Mouse (Mus musculus) liver, embryonic 13.5 days (tissue): Measurements from ENCODE around the gene Itih3. TPM values are rescaled to one million over a fixed set of nuclear protein-coding genes. Genes with fewer than 3 reads are reported as not detected.

ENCODE experiments used
- ATAC-seq: fragments of 200-750 bp; cut with Nextera tagmentation; 2 replicates; pipeline ENCODE4 v1.8.0; 2017; ENCODE audit warnings: low read depth, mild to moderate bottlenecking, moderate number of reproducible peaks, moderate library complexity
- DNase-seq: peaks from one replicate; pipeline ENCODE4 v3.0.0; 2022
- H3K27ac ChIP-seq: fragments of 300-500 bp; sonication (generic); 2 replicates; pipeline ENCODE4 v1.5.1; 2015; ENCODE audit warnings: moderate library complexity, mild to moderate bottlenecking, inconsistent platforms
- H3K27me3 ChIP-seq: fragments of 300-500 bp; sonication (generic); 2 replicates; pipeline ENCODE4 v1.6.1; 2015; ENCODE audit warnings: mild to moderate bottlenecking, inconsistent platforms
- H3K36me3 ChIP-seq: fragments of 300-500 bp; sonication (generic); 2 replicates; pipeline ENCODE4 v1.6.1; 2015; ENCODE audit warnings: mild to moderate bottlenecking, inconsistent platforms
- H3K4me1 ChIP-seq: fragments of 300-500 bp; sonication (generic); replicated peaks from 2 replicates; pipeline ENCODE4 v1.6.1; 2015; ENCODE audit warnings: inconsistent platforms
- H3K4me2 ChIP-seq: fragments of 300-500 bp; sonication (generic); 2 replicates; pipeline ENCODE4 v1.6.1; 2015; ENCODE audit warnings: inconsistent platforms, mild to moderate bottlenecking, moderate library complexity
- H3K4me3 ChIP-seq: fragments of 300-500 bp; sonication (generic); replicated peaks from 2 replicates; pipeline ENCODE4 v1.5.1; 2015; ENCODE audit warnings: mild to moderate bottlenecking, inconsistent platforms
- H3K9ac ChIP-seq: fragments of 300-500 bp; sonication (generic); 2 replicates; pipeline ENCODE4 v1.6.1; 2015; ENCODE audit warnings: mild to moderate bottlenecking, inconsistent platforms
- H3K9me3 ChIP-seq: fragments of 300-500 bp; sonication (generic); replicated peaks from 2 replicates; pipeline ENCODE4 v1.6.1; 2016; ENCODE audit warnings: inconsistent platforms
- WGBS: fragments of 180-500 bp; shearing (Covaris S2); methylation state at CpG from one replicate; pipeline ENCODE4 v1.1.7; 2015; ENCODE audit not compliant: insufficient replicate concordance; 5-methylcytosine and 5-hydroxymethylcytosine counted together
- polyA plus RNA-seq: library from polyadenylated mRNA; unstranded; fragments of >200 nt; fragmentation: Nextera tagmentation; extraction: Ambion mirVana; gene quantifications from 2 replicates; pipeline ENCODE4 v1.2.1, GENCODE M21; 2015

Gene Itih3
- polyA plus RNA-seq, 1 experiment from 2014 or later, result 114 TPM

DNA sequence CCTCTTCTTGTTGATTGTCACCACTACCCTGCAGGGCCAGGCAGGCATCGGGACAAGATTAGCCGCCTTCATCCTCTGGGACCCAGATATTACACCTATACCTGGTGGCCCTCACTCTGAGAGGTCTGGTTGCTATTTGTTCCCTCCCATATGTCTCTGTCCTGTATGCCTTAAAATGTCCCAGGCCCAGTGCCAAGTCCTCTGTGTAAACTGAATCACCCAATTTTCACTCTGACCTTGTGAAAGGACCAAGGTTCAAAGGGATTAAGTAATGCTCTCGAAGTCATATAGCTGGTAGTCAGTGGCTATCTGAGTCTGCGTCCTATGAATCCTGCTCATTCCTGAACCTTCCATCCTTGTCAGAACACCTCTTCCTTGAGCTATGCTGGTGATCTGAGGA lies 6.8 kb upstream of the Itih3 start:
- no peak for DNase-seq
- Histone ChIP-seq H3K4me2 (no peak overlapping the region), H3K36me3 (no peaks in the 10 kb centered on the region), H3K27ac (peak overlapping the region; percentile 32; the same call in 1 of the 2 replicates), H3K27me3 (no peaks in the 10 kb centered on the region), H3K9ac (no peak overlapping the region), H3K4me3 (no peak overlapping the region), H3K9me3 (no peaks in the 10 kb centered on the region), H3K4me1 (peaks cover 7% of the 10 kb centered on the region)
- WGBS, result 65% methylated on average over 4 of the region's 4 CpGs
- peak; percentile 41; the same call in 1 of the 2 replicates for ATAC-seq

DNA sequence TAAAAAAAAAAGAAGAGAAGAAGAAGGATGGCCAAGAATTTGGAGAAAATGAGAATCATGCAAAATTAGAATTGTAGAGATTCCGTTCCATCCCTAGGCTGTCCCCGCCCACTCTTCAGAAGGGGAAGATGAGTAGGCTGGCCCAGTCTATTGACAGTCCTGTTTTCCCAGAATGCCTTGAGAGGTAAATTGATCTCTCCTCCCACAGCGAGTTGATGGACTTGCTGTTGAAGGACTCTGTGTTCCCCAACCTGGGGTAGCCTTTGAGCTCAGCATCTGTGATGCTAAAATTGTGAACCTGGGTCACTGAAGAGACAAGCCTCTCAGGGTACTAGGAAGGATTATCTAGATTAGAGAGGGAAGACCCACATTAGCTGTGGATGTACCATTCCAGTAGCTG lies 1.9 kb upstream of the Itih3 start:
- Histone ChIP-seq H3K4me1 (peaks cover 11% of the 10 kb centered on the region), H3K9me3 (no peaks in the 10 kb centered on the region), H3K4me2 (no peak overlapping the region), H3K27ac (no peak overlapping the region), H3K9ac (no peak overlapping the region), H3K27me3 (no peaks in the 10 kb centered on the region), H3K36me3 (no peaks in the 10 kb centered on the region), H3K4me3 (no peak overlapping the region)
- 75% methylated on average over 3 of the region's 3 CpGs for WGBS
- DNase-seq (no peak), ATAC-seq (no peak)

DNA sequence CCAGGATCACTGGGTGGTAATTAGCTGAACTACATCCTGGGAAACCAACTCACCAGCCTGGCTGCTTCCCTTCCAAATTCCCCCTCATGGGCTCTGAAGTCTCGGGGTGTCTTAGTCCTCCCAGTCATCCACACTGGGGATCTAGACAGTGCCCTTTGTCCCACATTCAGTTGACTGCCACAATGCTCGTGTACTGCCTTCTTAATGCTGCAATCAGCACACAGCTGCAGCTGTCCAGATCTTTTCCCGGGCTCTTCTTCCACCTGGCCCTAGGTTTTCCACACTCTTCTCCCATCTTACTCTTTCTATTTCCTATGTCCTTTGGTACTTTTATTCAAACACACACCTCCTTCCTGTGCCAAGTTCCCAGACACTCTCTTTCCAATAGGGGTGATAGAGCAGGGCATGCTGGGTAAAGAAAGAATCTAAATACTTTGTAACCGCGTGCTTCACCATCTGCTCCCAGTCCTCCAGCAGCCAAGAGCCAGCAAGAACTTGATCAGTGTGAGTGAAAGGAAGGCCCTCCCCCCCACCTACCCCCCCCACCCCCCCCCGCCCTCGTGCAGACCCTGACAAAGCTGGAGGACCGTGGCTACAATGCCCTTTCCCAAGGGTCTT lies 1.4 kb downstream of the Itih3 start:
- Histone ChIP-seq H3K27ac (no peak overlapping the region), H3K27me3 (no peaks in the 10 kb centered on the region), H3K9ac (no peak overlapping the region), H3K4me2 (peak overlapping the region; percentile 43), H3K36me3 (0 out of 2 replicates have a peak, but pooled peaks cover 4% of the 10 kb centered on the region), H3K4me3 (peak overlapping the region; percentile 32; the same call in 1 of the 2 replicates), H3K9me3 (no peaks in the 10 kb centered on the region), H3K4me1 (0 out of 2 replicates have a peak, but pooled peaks cover 10% of the 10 kb centered on the region)
- ATAC-seq (no peak), DNase-seq (no peak)
- whole genome bisulfite sequencing, result 50% methylated on average over 8 of the region's 8 CpGs

DNA sequence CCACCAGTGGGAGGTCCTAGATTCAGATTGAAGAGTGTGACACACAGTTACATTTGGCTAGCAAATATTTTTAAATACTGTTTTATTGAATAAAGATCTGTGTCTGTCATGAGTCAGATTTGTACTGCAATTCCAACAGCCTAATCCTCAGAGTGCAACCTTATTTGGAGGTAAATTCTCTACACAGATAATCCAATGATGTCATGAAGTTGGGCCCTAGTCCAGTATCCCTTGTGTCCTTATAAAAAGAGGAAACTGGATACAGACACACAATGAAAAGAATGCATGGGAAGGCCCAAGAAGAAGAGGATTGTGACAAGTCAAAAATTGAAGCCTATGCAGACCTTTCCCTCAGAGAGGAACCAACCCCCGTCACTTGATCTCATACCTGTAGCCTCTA lies 7.0 kb downstream of the Itih3 start:
- H3K4me2 ChIP-seq, result no peak overlapping the region
- no peaks in the 10 kb centered on the region for H3K9me3 ChIP-seq
- 0 out of 2 replicates have a peak, but pooled peaks cover 4% of the 10 kb centered on the region for H3K36me3 ChIP-seq
- WGBS, result 58% methylated on average over 1 of the region's 1 CpGs
- H3K27ac ChIP-seq, result no peak overlapping the region
- DNase-seq, result no peak
- ATAC-seq, result no peak
- no peak overlapping the region for H3K9ac ChIP-seq
- 0 out of 2 replicates have a peak, but pooled peaks cover 3% of the 10 kb centered on the region for H3K4me1 ChIP-seq
- no peaks in the 10 kb centered on the region for H3K27me3 ChIP-seq
- no peak overlapping the region for H3K4me3 ChIP-seq

DNA sequence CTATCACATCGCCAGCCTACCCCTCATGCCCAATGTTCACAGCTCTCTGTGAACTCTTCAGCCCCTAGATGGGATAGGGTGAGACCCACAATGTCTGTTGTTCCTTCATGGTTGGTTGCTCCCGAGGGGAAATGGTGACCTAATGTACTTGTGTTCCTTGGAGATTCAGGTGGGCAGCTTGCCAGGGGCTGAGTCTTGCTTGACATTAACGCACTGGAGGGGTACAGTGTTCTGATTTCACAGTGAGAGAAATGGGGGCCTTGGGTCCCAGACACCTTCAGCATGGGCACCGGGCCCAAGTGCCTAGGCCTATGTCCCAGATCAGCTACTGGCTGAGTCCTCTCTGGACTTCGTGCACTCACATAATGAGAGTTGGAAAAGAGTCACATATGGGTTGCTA lies 10.2 kb downstream of the Itih3 start:
- H3K4me1 ChIP-seq, result peaks cover 2% of the 10 kb centered on the region
- no peak overlapping the region for H3K27ac ChIP-seq
- no peak overlapping the region for H3K4me2 ChIP-seq
- H3K9me3 ChIP-seq, result no peaks in the 10 kb centered on the region
- ATAC-seq (no peak), DNase-seq (no peak)
- H3K36me3 ChIP-seq, result no peaks in the 10 kb centered on the region
- 64% methylated on average over 5 of the region's 5 CpGs for WGBS
- no peak overlapping the region for H3K4me3 ChIP-seq
- no peak overlapping the region for H3K9ac ChIP-seq
- H3K27me3 ChIP-seq, result no peaks in the 10 kb centered on the region

DNA sequence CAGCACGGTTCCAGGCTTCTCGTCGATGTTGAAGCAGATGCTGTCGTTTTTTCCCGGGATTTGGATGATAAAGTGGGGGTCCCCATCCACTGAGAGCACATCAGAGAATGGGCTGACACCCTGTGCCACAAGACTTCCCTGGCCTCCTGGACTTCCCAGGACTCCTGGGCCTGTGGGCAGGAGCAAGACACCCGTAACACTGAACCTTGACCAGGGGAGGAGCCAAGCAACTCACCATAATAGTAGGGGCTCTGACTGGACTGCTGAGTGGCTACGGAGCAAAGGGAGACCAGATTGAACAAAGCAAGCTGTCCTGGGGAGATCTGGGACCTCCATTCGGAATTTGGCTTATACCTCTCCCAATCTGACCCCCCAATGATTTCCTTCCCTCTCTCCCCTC lies 10.9 kb downstream of the Itih3 start:
- WGBS, result 70% methylated on average over 8 of the region's 8 CpGs
- Histone ChIP-seq H3K36me3 (no peaks in the 10 kb centered on the region), H3K4me3 (no peak overlapping the region), H3K4me1 (peaks cover 10% of the 10 kb centered on the region), H3K27ac (no peak overlapping the region), H3K9ac (no peak overlapping the region), H3K4me2 (no peak overlapping the region), H3K9me3 (no peaks in the 10 kb centered on the region), H3K27me3 (no peaks in the 10 kb centered on the region)
- ATAC-seq (no peak), DNase-seq (no peak)

DNA sequence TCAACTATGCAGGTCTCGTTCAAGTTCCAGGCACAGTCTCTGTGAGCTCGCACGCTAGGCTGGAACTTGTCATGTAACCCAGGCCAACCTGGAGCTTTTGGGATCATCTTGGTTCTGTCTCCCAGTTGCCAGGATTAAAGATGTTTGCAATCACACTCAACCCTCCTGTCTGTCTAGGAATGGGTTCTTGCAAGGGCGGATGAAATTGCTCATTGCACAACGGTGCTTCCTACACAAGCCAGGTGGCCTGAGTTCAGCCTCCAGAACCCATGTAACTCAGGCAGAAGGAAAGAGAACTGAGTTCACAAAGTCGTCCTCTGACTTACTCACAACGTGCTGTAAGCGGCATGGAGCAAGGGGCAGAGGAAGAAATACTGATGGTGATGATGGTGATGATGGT lies 12.4 kb downstream of the Itih3 start:
- H3K27me3 ChIP-seq, result no peaks in the 10 kb centered on the region
- ATAC-seq, result no peak
- H3K36me3 ChIP-seq, result no peaks in the 10 kb centered on the region
- H3K9me3 ChIP-seq, result no peaks in the 10 kb centered on the region
- H3K4me2 ChIP-seq, result no peak overlapping the region
- no peak for DNase-seq
- no peak overlapping the region for H3K27ac ChIP-seq
- 73% methylated on average over 8 of the region's 8 CpGs for WGBS
- H3K4me3 ChIP-seq, result no peak overlapping the region
- peaks cover 13% of the 10 kb centered on the region for H3K4me1 ChIP-seq
- H3K9ac ChIP-seq, result no peak overlapping the region

DNA sequence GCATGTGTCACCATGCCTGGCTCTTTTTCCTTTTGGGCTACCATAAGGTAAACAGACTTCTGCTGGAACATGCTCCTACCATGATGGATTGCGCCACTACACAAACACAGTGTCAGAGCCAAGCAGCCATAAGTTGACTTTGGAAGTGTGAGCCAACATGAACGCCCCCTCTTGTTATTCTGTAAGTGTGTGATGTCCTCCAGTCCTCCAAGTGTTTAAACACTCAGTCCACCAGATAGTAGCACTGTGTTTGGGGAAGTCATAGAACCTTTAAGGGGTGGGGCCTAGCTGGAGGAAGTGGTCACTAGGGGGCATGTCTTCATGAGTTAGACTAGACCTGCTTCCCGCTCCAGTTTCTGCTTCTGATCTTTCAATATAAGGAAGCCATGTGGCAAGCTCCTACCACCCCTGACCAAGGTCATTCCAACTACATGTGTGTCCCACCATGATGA lies 15.7 kb downstream of the Itih3 start:
- H3K4me2 ChIP-seq, result no peak overlapping the region
- H3K9me3 ChIP-seq, result no peaks in the 10 kb centered on the region
- H3K4me3 ChIP-seq, result no peak overlapping the region
- no peaks in the 10 kb centered on the region for H3K27me3 ChIP-seq
- peak overlapping the region; percentile 3; the same call in 1 of the 2 replicates for H3K27ac ChIP-seq
- ATAC-seq (peak; percentile 63), DNase-seq (no peak)
- 44% methylated on average over 3 of the region's 3 CpGs for WGBS
- H3K36me3 ChIP-seq, result no peaks in the 10 kb centered on the region
- H3K9ac ChIP-seq, result no peak overlapping the region
- H3K4me1 ChIP-seq, result peaks cover 13% of the 10 kb centered on the region

DNA sequence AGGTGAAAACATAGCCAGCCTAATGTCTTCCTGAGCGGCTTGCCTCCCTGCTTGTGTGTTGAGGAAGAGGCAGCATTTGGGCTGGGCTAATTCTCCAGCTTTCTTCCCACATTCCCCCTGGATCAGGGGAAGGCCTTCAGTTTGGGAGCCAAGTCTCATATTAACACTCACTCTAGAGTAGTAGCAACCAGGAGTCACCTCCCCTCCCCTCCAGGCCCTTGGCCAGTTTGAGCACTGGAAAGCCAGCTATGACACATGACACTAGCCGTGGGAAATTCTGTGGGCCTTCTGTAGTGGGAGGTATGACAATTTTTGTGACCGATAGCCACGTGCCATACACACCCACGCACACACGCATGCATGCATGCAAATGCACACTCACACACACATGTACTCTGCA lies 17.6 kb downstream of the Itih3 start:
- DNase-seq (no peak), ATAC-seq (no peak)
- H3K4me3 ChIP-seq, result no peak overlapping the region
- no peaks in the 10 kb centered on the region for H3K27me3 ChIP-seq
- peaks cover 13% of the 10 kb centered on the region for H3K4me1 ChIP-seq
- 62% methylated on average over 6 of the region's 6 CpGs for WGBS
- no peaks in the 10 kb centered on the region for H3K36me3 ChIP-seq
- no peak overlapping the region for H3K9ac ChIP-seq
- no peak overlapping the region for H3K4me2 ChIP-seq
- no peak overlapping the region for H3K27ac ChIP-seq
- H3K9me3 ChIP-seq, result no peaks in the 10 kb centered on the region

DNA sequence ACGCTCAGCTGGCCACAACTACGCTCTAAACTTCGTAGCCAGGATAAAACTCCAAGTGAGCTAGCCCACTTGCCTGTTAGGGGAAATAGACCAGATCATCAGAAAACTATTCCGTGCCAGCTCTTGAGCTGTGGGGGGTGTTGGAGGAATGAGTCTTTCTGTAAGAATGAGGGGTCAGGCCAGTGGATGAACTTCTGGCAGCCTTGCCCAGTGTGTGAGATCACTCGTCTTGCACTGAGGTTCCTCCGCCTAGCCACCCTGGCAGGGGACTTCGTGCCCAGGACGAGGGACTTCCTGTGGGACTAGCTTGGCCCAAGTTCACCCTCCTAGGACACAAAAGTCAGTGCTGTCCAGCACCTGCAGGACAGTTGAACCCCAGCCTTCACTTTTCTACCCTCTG lies 19.3 kb downstream of the Itih3 start:
- H3K4me1 ChIP-seq, result peaks cover 13% of the 10 kb centered on the region
- 63% methylated on average over 8 of the region's 8 CpGs for WGBS
- no peak overlapping the region for H3K27ac ChIP-seq
- DNase-seq (no peak), ATAC-seq (no peak)
- no peaks in the 10 kb centered on the region for H3K9me3 ChIP-seq
- no peak overlapping the region for H3K4me2 ChIP-seq
- H3K9ac ChIP-seq, result no peak overlapping the region
- no peak overlapping the region for H3K4me3 ChIP-seq
- no peaks in the 10 kb centered on the region for H3K27me3 ChIP-seq
- no peaks in the 10 kb centered on the region for H3K36me3 ChIP-seq

DNA sequence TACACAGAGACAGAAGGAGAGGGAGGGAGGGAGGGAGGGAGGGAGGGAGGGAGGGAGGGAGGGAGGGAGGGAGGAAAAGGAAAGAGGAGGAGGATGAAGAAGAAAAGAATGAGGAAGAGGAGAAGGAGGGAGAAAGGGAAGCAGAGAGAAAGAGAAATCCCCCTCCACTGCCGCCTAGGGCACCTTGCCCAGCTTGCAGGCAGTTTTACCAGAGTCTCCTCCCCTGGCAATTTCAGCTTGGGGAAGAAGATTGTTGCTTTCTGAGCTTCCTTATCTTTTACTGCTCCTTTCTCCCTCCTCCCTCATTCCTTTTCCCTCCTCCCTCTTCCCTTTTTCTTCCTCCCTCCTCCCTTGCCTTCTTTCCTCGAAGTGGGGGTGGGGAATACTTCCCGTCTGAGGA lies 20.5 kb downstream of the Itih3 start:
- no peak overlapping the region for H3K9ac ChIP-seq
- H3K27me3 ChIP-seq, result no peaks in the 10 kb centered on the region
- no peaks in the 10 kb centered on the region for H3K9me3 ChIP-seq
- no peak for DNase-seq
- H3K4me3 ChIP-seq, result no peak overlapping the region
- no peak overlapping the region for H3K4me2 ChIP-seq
- H3K36me3 ChIP-seq, result no peaks in the 10 kb centered on the region
- H3K4me1 ChIP-seq, result peaks cover 7% of the 10 kb centered on the region; the same call in 1 of the 2 replicates
- WGBS, result 45% methylated on average over 3 of the region's 3 CpGs
- no peak overlapping the region for H3K27ac ChIP-seq
- ATAC-seq, result no peak

DNA sequence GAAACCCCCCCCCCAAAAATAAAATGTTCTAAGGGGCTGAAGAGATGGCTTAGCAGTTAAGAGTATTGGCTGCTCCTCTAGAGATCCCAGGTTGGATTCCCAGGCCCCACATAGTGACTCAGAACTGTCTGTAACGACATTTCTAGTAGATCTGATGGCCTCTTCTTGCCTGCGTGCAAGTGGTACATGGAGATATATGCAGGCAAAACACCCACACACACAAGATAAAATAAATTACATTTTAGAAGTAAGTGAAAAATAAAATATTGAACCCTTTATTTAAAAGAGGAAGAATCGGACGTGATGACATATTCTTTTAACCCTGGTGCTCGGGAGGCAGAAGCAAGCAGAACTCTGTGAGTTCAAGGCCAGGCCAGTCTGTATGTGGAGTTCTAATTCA lies 20.9 kb downstream of the Itih3 start:
- no peak overlapping the region for H3K4me2 ChIP-seq
- no peaks in the 10 kb centered on the region for H3K9me3 ChIP-seq
- H3K36me3 ChIP-seq, result no peaks in the 10 kb centered on the region
- 69% methylated on average over 5 of the region's 5 CpGs for WGBS
- H3K4me3 ChIP-seq, result no peak overlapping the region
- no peak for ATAC-seq
- H3K4me1 ChIP-seq, result peaks cover 3% of the 10 kb centered on the region; the same call in 1 of the 2 replicates
- no peak overlapping the region for H3K27ac ChIP-seq
- no peaks in the 10 kb centered on the region for H3K27me3 ChIP-seq
- H3K9ac ChIP-seq, result no peak overlapping the region
- no peak for DNase-seq
